Mouse (Mus musculus) CH12.LX (cell line): ENCODE results near the gene Limk2. TPM values are rescaled to one million over a fixed set of nuclear protein-coding genes. Genes with fewer than 3 reads are reported as not detected.

Experiments used
- DNase-seq: peaks from one replicate; pipeline ENCODE4 v3.0.0-alpha.2; 2013; ENCODE audit errors: extremely low read depth
- H3K27ac ChIP-seq: 2 replicates; pipeline ENCODE4 v1.5.1; 2012; ENCODE audit warnings: low read depth, mild to moderate bottlenecking, control low read depth, moderate library complexity; ENCODE audit not compliant: insufficient read depth
- H3K27me3 ChIP-seq: replicated peaks from 2 replicates; pipeline ENCODE3; 2012; ENCODE audit warnings: inconsistent platforms
- H3K36me3 ChIP-seq, 2 experiments: replicated peaks in 1 of 2; 2 replicates each; pipeline versions ENCODE3 to v1.6.1; 2012; ENCODE audit warnings: inconsistent platforms in 1 of 2, low read length in 1 of 2, mild to moderate bottlenecking in 1 of 2, mixed read lengths in 1 of 2, moderate library complexity in 1 of 2; ENCODE audit not compliant: control insufficient read depth in 1 of 2, insufficient read depth in 1 of 2
- H3K4me1 ChIP-seq, 2 experiments: 2 replicates each; pipeline ENCODE4 v1.6.1; 2012; ENCODE audit warnings: inconsistent platforms in 1 of 2, moderate library complexity in 1 of 2; ENCODE audit not compliant: insufficient read depth in 2 of 2, control insufficient read depth in 1 of 2
- H3K4me2 ChIP-seq: 2 replicates; pipeline ENCODE4 v1.6.1; 2012; ENCODE audit warnings: low read depth, mild to moderate bottlenecking, control low read depth; ENCODE audit not compliant: poor library complexity, insufficient read depth, severe bottlenecking
- H3K4me3 ChIP-seq, 3 experiments: fragments of 150-350 bp in 1 of 3; sonication (generic) in 1 of 3; replicated peaks in 1 of 3; 2 replicates each; pipeline versions ENCODE3 to v1.5.1; 2011 to 2012; ENCODE audit warnings: low read depth in 2 of 3, low read length in 2 of 3, mild to moderate bottlenecking in 2 of 3, moderate library complexity in 2 of 3, control low read depth in 1 of 3, improper control_type of control experiment in 1 of 3, inconsistent platforms in 1 of 3, mixed read lengths in 1 of 3; ENCODE audit not compliant: poor library complexity in 1 of 3
- H3K79me2 ChIP-seq: replicated peaks from 2 replicates; pipeline ENCODE4 v1.6.1; 2012; ENCODE audit warnings: mild to moderate bottlenecking, moderate library complexity; ENCODE audit not compliant: control insufficient read depth, poor library complexity, insufficient read depth, severe bottlenecking; ENCODE audit errors: extremely low read depth
- H3K9ac ChIP-seq: 2 replicates; pipeline ENCODE4 v1.6.1; 2012; ENCODE audit warnings: low read depth, mild to moderate bottlenecking, control low read depth, moderate library complexity; ENCODE audit not compliant: insufficient read depth
- H3K9me3 ChIP-seq: replicated peaks from 2 replicates; pipeline ENCODE3; 2012; ENCODE audit warnings: low read length, inconsistent platforms, mixed read lengths
- BHLHE40 ChIP-seq: IDR thresholded peaks from 2 replicates; pipeline ENCODE4 v1.6.1; 2011; ENCODE audit warnings: mild to moderate bottlenecking, low read depth, low read length, improper control_type of control experiment
- CHD1 ChIP-seq: IDR thresholded peaks from 2 replicates; pipeline ENCODE4 v1.6.1; 2012; ENCODE audit warnings: low read depth, low read length, improper control_type of control experiment, inconsistent platforms
- CHD2 ChIP-seq: IDR thresholded peaks from 2 replicates; pipeline ENCODE4 v1.6.1; 2011; ENCODE audit warnings: low read length, improper control_type of control experiment
- CTCF ChIP-seq, 2 experiments: IDR thresholded peaks in 1 of 2; conservative IDR thresholded peaks in 1 of 2; 2 replicates each; pipeline ENCODE4 v1.5.1; 2011 to 2012; ENCODE audit warnings: low read depth in 2 of 2, low read length in 2 of 2, improper control_type of control experiment in 1 of 2, inconsistent platforms in 1 of 2, mild to moderate bottlenecking in 1 of 2, moderate library complexity in 1 of 2
- ELF1 ChIP-seq: IDR thresholded peaks from 2 replicates; pipeline ENCODE4 v1.6.1; 2014; ENCODE audit warnings: low read depth, mild to moderate bottlenecking, inconsistent platforms, low read length, improper control_type of control experiment
- EP300 ChIP-seq: IDR thresholded peaks from 2 replicates; pipeline ENCODE4 v1.6.1; 2011; ENCODE audit warnings: low read length, improper control_type of control experiment
- ETS1 ChIP-seq: conservative IDR thresholded peaks from 2 replicates; pipeline ENCODE4 v1.6.1; 2012; ENCODE audit warnings: low read depth, mild to moderate bottlenecking, inconsistent platforms, low read length, improper control_type of control experiment, moderate library complexity
- GABPA ChIP-seq: IDR thresholded peaks from 2 replicates; pipeline ENCODE4 v1.6.1; 2012; ENCODE audit warnings: low read depth, low read length, improper control_type of control experiment, inconsistent platforms; ENCODE audit not compliant: insufficient replicate concordance
- HCFC1 ChIP-seq: IDR thresholded peaks from 2 replicates; pipeline ENCODE4 v1.6.1; 2012; ENCODE audit warnings: low read depth, mild to moderate bottlenecking, inconsistent platforms, low read length, improper control_type of control experiment
- IRF4 ChIP-seq: IDR thresholded peaks from 2 replicates; pipeline ENCODE4 v1.6.1; 2014; ENCODE audit warnings: low read depth, mild to moderate bottlenecking, inconsistent platforms, low read length, improper control_type of control experiment
- JUN ChIP-seq: IDR thresholded peaks from 2 replicates; pipeline ENCODE4 v1.6.1; 2011; ENCODE audit warnings: low read depth, mild to moderate bottlenecking, low read length, improper control_type of control experiment, moderate library complexity; ENCODE audit not compliant: insufficient read depth
- KAT2A ChIP-seq: IDR thresholded peaks from 2 replicates; pipeline ENCODE4 v1.6.1; 2012; ENCODE audit warnings: low read length, improper control_type of control experiment, inconsistent platforms; ENCODE audit not compliant: insufficient replicate concordance
- MAFK ChIP-seq: IDR thresholded peaks from 2 replicates; pipeline ENCODE4 v1.6.1; 2011; ENCODE audit warnings: low read length, improper control_type of control experiment; ENCODE audit not compliant: insufficient replicate concordance
- MAX ChIP-seq: IDR thresholded peaks from 2 replicates; pipeline ENCODE4 v1.6.1; 2011; ENCODE audit warnings: low read length, improper control_type of control experiment
- MAZ ChIP-seq: IDR thresholded peaks from 2 replicates; pipeline ENCODE4 v1.6.1; 2012; ENCODE audit warnings: low read depth, mild to moderate bottlenecking, inconsistent platforms, low read length, improper control_type of control experiment, moderate library complexity
- MEF2A ChIP-seq: IDR thresholded peaks from 2 replicates; pipeline ENCODE4 v1.6.1; 2014; ENCODE audit warnings: low read depth, mild to moderate bottlenecking, inconsistent platforms, low read length, improper control_type of control experiment, borderline replicate concordance
- NRF1 ChIP-seq: IDR thresholded peaks from 2 replicates; pipeline ENCODE4 v1.6.1; 2014; ENCODE audit warnings: low read depth, mild to moderate bottlenecking, inconsistent platforms, low read length, improper control_type of control experiment, moderate library complexity
- PAX5 ChIP-seq: IDR thresholded peaks from 2 replicates; pipeline ENCODE4 v1.6.1; 2012; ENCODE audit warnings: low read length, inconsistent platforms, mixed read lengths
- POLR2AphosphoS2 ChIP-seq: IDR thresholded peaks from 2 replicates; pipeline ENCODE4 v1.6.1; 2011; ENCODE audit warnings: low read depth, low read length, improper control_type of control experiment
- SIN3A ChIP-seq: IDR thresholded peaks from 2 replicates; pipeline ENCODE4 v1.6.1; 2012; ENCODE audit warnings: low read length, improper control_type of control experiment, inconsistent platforms
- SMC3 ChIP-seq: IDR thresholded peaks from 2 replicates; pipeline ENCODE4 v1.6.1; 2011; ENCODE audit warnings: low read depth, low read length, improper control_type of control experiment
- TBP ChIP-seq: conservative IDR thresholded peaks from 2 replicates; pipeline ENCODE4 v1.6.1; 2011; ENCODE audit warnings: low read depth, low read length, improper control_type of control experiment
- USF2 ChIP-seq: conservative IDR thresholded peaks from 2 replicates; pipeline ENCODE4 v1.6.1; 2011; ENCODE audit warnings: low read depth, low read length, improper control_type of control experiment
- ZKSCAN1 ChIP-seq: IDR thresholded peaks from 2 replicates; pipeline ENCODE4 v1.6.1; 2012; ENCODE audit warnings: low read depth, inconsistent platforms, low read length, improper control_type of control experiment, borderline replicate concordance
- ZMIZ1 ChIP-seq: IDR thresholded peaks from 2 replicates; pipeline ENCODE4 v1.6.1; 2012; ENCODE audit warnings: low read depth, mild to moderate bottlenecking, inconsistent platforms, low read length, improper control_type of control experiment
- ZNF384 ChIP-seq: IDR thresholded peaks from 2 replicates; pipeline ENCODE4 v1.6.1; 2012; ENCODE audit warnings: low read depth, low read length, improper control_type of control experiment, inconsistent platforms
- dilution Hi-C: fragments of 300-500 bp; cut with MboI; formaldehyde crosslinking; loops from 2 replicates; pipeline ENCODE4 v1.14.3; 2020; ENCODE audit warnings: low sequenced_read_pairs; ENCODE audit not compliant: extremely low pct_unique_long_range_greater_than_20kb, extremely low pct_ligation_motif_present
- in situ Hi-C: fragments of 300-500 bp; cut with MboI; formaldehyde crosslinking; loops from 3 replicates; pipeline ENCODE4 v1.14.3; 2019; ENCODE audit warnings: low sequenced_read_pairs, low pct_ligation_motif_present, low pct_unique_long_range_greater_than_20kb, mixed read lengths
- polyA plus RNA-seq: library from polyadenylated mRNA; unstranded; fragments of >175 nt; gene quantifications from 2 replicates; pipeline ENCODE4 v1.2.1, GENCODE M21; 2012; ENCODE audit warnings: low read depth; ENCODE audit not compliant: insufficient read length
- total RNA-seq, 2 experiments: library from RNA; depleted of rRNA; stranded (reverse); fragments of 300-350 nt in 1 of 2; fragments of >200 nt in 1 of 2; gene quantifications; 2 replicates each; pipeline ENCODE4 v1.2.3; 2012 to 2014

Gene Limk2
- total and polyA plus RNA-seq, 3 experiments, result 41.5 to 64.0 (median 46.1) TPM

GRCm38 (mm10) chr11:3337961-3338360, 71.0 kb downstream of the Limk2 start:
- Histone ChIP-seq H3K9me3 (no peaks in the 10 kb centered on the region), H3K4me1 (peaks cover 14 to 35% of the 10 kb centered on the region in 2 experiments), H3K9ac (no peak overlapping the region), H3K4me2 (no peak overlapping the region), H3K79me2 (no peaks in the 10 kb centered on the region), H3K4me3 (no peak overlapping the region), H3K27ac (no peak overlapping the region), H3K27me3 (no peaks in the 10 kb centered on the region), H3K36me3 (peaks cover 0 to 21% of the 10 kb centered on the region in 2 experiments)
- in situ Hi-C loops (no loop called here), dilution Hi-C loops (no loop called here)
- TF ChIP-seq MAZ, result no peak
- TF ChIP-seq SMC3, result no peak
- no peak for TF ChIP-seq MEF2A
- TF ChIP-seq TBP, result no peak
- no peak for TF ChIP-seq ZKSCAN1
- TF ChIP-seq ZMIZ1, result no peak
- TF ChIP-seq MAFK, result no peak
- TF ChIP-seq KAT2A, result no peak
- TF ChIP-seq JUN, result no peak
- TF ChIP-seq POLR2AphosphoS2, result no peak
- no peak for TF ChIP-seq ZNF384
- TF ChIP-seq PAX5, result no peak
- TF ChIP-seq NRF1, result no peak
- no peak for TF ChIP-seq BHLHE40
- no peak for TF ChIP-seq HCFC1
- no peak for TF ChIP-seq IRF4
- no peak for TF ChIP-seq MAX
- TF ChIP-seq ETS1, result no peak
- no peak for DNase-seq

DNA sequence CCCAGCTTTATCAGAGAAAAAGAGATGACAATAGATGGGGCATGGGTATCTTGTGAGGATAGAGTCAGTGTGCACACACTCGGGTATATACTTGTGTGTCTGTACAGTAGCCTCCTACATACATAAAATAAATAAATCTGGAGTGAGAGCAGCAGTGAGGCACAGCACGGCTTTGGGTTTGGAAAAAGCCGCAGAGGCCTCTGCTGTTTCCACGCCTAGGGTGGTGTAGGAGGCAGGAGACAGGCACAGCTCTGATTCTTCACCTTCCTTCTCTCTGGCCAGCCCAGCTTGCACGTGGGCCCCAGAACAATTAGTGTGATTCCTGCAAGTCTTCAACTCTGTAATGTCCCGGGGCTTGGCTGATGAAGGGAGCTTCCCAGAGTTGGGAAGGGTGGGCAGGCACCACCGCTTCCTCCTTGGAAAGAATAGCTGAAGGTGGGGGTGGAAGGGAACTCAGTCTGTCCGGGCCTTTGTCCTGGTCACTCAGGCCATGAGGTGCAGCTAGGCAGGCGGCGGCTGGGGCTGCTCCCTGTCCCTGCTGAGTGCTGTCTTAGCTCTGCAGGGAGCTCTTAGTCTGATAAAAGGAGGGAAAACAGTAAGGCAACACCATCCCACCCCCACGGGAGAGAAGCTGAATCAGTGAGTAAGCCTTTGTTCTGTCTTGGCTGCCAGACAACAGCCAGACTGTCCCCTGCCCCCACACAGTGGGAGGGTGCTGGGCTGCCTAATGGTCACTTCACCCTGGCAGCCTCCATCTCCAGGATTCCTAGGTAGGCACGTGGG, 71.6 kb downstream of the Limk2 start:
- dilution Hi-C loops (no loop called here), in situ Hi-C loops (no loop called here)
- Histone ChIP-seq H3K4me2 (no peak overlapping the region), H3K4me1 (peaks cover 14 to 39% of the 10 kb centered on the region in 2 experiments), H3K9me3 (peaks cover under 1% of the 10 kb centered on the region), H3K36me3 (peaks cover 0 to 15% of the 10 kb centered on the region in 2 experiments), H3K27ac (no peak overlapping the region), H3K9ac (no peak overlapping the region), H3K27me3 (no peaks in the 10 kb centered on the region), H3K79me2 (no peaks in the 10 kb centered on the region), H3K4me3 (no peak overlapping the region)
- no peak for DNase-seq
- TF ChIP-seq PAX5, result no peak
- no peak for TF ChIP-seq ETS1
- no peak for TF ChIP-seq ELF1
- no peak for TF ChIP-seq CHD2
- TF ChIP-seq MEF2A, result no peak
- no peak for TF ChIP-seq KAT2A
- TF ChIP-seq EP300, result no peak
- no peak for TF ChIP-seq SIN3A
- no peak for TF ChIP-seq USF2
- no peak for TF ChIP-seq CTCF (conservative IDR thresholded peaks at IDR 0.05 in 1 of 2, IDR thresholded peaks at IDR 0.05 in 1 of 2; ENCODE audit: low read depth in 2 of 2, low read length in 2 of 2)
- no peak for TF ChIP-seq HCFC1
- TF ChIP-seq SMC3, result no peak
- TF ChIP-seq JUN, result no peak
- TF ChIP-seq GABPA, result no peak
- no peak for TF ChIP-seq CHD1
- TF ChIP-seq MAX, result no peak
